Mouse (Mus musculus): ENCODE results near the gene Gm34653.

DNA sequence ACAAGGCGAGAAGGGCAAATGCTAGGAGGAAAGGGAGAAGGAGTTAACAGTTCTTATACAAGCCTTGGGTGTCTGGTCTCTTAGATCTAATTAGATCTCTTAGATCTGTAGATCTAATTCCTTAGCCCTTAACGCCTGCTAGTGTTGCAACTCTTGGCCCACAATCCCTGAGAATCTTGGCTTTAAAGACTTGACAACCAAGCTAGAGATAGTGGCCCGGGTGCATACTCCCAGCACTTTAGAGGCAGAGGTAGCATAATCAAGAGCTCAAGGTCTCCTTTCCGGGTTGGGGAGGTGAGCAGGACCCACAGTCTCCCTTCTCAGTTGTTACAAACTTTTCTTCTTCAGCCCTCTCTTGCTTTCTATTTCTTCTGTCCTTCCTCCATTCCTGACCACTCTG, 5.2 kb upstream of the Gm34653 start:
- no peak for TF ChIP-seq POLR2A (IDR thresholded peaks at IDR 0.05; ENCODE audit: control insufficient read depth, low read depth, low read length)
- no peak for TF ChIP-seq CTCF (IDR thresholded peaks at IDR 0.05; ENCODE audit: control insufficient read depth, insufficient read depth, insufficient replicate concordance, low read depth, low read length)

All from testis, adult 2 months (tissue).